Mouse (Mus musculus): ENCODE measurements around the gene Caskin1.
"Not testable (repeated sequence)": the region's sequence is repeated elsewhere in the genome, so short reads cannot be mapped to it uniquely, and the experiment has no call there.

Gene Caskin1

DNA sequence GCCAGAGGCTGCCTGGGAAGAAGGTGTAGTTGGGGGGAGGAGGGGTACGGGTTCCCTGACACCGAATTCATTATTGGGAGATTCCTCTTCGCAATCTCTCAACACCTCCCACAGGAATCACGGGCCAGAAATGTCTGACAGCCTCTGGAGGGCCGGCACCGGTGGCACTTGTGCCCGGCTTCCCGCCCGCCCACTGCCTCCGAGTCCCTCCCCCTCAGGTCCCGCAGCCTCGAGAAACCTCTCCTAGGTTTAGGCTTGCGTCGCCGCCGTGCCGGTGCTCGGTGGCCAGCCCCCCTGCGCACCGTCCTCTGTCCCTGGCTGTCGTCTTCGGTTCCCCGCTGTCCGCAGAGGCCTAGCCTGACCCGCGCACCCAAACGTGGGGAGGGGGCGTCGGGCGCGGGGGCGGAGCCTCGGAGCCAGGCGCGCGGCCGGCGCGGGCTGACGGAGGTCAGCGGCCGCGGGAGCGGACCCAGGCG, at the start of gene Caskin1:
Caskin1 (plus strand) TSS at position 416 of the 476 bp plus-strand sequence.
- DNase-seq (ENCODE audit: low read depth, low spot score), result no peak

DNA sequence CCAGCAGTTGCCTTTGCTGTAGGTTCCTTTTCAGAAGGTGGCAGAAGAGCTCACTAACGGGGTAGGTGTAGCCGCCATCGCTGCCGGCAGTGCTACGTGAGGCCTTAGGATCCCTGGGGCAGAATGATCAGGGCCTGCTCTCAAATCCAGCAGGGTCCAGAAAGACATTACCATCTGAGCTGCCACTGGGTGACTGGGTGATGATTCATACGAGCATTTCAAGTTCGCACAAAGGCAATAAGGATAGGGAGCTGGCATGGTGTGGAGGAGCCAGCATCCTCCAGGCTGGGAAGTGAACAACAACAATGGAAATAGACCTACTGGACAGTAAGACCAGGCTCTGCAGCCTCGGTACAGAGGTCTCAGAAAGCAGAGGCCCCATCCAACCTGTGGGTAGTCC, 48.0 kb upstream of the Caskin1 start:
- no peak for DNase-seq (ENCODE audit: low read depth, low spot score)

DNA sequence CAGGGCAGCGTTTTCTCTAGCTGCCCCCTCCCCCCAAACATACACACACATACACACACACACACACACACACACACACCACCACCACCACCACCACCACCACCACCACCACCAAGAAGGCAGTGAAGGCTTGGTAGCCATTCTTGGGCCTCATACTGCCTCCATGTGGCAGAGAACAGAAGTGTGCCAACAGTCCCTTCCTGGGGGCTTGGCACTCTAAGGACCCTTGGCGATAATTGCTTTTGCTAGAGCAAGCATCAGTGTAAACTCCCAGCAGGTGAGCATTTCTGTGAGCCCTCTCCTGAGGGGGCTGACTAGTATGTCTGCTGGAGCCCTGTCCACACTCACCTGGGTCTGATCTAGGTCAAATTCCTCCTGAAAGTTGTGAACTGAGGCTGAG, 47.3 kb upstream of the Caskin1 start:
- no peak for DNase-seq (ENCODE audit: low read depth, low spot score)

DNA sequence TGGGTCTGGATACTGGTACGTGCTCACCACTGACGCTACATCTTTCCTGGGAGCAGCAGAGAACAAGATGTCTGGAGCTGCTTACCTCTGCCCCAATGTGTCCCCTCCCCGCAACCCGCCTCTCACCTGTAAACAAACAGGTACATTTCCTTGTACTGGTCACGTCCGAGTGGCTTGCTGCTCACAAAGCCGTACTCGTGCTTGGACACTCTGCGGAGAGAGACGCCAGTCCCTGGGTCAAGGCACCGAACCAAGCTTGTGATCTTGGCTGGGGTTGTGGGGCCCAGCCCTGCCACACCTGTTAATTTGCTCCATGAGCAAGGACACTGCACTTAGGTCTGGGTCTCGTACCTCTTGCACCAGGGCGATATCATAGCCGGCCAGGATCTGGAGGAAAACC, 46.3 kb upstream of the Caskin1 start:
- no peak for DNase-seq (ENCODE audit: low read depth, low spot score)

DNA sequence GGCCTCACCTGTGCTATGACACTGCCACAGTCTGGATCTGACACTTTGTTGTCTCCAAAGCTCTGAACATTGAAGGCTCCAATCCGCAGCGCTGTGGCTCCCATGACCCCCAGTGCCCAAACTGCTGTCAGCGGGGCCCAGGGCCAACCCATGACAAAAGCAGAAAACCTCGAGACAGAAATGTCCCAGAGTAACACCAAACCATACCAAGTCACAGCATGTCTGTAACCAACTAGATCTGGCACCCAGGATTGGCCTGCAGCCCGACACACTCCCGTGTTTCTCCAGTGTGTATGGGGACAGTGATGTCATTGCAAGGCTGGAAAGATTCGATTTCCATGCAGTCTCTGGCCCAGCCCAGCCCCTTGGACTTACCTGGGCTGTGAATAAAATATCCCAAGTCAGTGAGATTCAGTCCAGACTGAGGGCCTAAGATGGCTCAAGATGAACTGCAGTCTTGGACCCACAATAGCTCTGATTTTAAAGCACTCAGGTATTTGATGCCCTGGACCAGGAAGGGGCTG, 45.7 kb upstream of the Caskin1 start, which contains the start of gene Dnase1l2:
Dnase1l2 (minus strand) TSS at position 474 of the 524 bp plus-strand sequence.
- DNase-seq (ENCODE audit: low read depth, low spot score), result no peak

DNA sequence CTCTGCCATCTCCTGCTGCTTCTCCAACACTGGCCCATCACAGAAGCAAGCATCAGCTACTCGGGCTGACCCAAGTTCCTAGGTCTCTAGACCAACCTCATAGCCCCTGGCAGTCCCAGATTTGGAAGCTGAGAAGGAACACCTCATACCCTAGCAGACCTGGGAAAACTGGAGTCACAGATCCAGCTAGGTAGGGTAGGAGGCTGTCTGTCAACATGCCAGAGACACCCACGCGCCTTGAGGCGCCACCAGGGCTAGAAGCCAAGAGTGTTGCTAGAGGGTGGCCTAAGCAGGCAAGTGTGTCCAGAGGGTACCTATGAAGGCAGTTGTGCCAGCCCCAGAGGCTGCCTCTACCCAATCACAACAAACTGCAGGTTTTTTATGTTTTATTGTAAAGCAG, 45.0 kb upstream of the Caskin1 start:
- no peak for DNase-seq (ENCODE audit: low read depth, low spot score)

DNA sequence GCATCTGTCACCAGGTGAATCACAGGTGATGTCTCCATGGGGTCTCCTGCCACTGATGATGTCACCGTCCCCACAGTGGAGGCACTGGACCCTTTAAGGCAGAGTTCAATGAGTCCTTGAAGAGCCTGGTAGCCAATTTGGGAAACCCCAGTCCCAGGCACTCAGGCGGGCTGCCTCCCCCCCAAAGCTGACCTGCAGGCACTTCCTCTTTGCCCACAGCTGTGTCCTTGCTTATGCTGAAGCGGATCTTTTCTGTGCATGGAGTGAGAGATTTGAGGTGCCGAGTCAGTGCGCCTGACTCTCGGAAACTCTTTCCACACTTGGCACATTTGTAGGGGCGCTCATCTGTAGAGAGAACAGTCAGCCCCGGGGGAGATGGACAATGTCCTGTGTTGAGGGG, 41.8 kb upstream of the Caskin1 start:
- no peak for DNase-seq (ENCODE audit: low read depth, low spot score)

DNA sequence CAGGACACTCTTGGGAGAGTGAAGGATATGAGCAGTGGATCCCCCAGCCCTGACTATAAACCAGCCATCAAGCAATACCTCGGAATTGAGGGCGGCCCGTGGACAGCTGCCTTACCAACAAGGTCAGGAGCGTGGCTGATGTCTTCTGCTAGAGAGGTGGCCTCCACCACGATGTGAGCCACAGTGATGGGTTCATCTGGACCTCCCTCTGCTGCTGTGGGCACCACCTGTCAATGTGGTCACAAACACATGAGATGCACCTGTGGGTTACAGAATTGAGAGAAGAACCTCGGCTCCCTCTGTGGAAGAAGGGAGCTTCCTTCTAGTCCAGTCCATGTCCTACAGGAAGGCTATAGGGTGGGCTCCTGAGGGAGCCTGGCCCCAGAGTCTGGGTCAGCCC, 38.9 kb upstream of the Caskin1 start:
- no peak for DNase-seq (ENCODE audit: low read depth, low spot score)

DNA sequence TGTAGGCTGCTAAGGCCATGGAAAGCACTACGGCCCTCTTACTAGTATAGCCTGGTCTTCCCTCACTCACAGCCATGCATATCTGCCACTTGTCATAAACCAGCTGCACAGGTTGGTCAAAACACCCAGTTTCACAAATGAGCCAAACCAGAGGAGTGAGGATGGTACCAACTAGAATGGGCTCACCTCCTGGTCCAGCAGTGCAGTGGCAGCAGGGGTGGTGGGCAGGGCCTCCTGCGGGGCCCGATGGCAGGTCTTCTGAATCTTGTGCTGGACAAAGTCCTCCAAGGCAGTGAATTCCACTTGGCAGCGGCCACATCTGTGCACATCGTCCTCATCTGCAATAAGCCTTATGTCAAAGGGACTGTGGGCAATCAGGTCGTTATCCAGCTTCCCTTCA, 37.2 kb upstream of the Caskin1 start:
- no peak for DNase-seq (ENCODE audit: low read depth, low spot score)

DNA sequence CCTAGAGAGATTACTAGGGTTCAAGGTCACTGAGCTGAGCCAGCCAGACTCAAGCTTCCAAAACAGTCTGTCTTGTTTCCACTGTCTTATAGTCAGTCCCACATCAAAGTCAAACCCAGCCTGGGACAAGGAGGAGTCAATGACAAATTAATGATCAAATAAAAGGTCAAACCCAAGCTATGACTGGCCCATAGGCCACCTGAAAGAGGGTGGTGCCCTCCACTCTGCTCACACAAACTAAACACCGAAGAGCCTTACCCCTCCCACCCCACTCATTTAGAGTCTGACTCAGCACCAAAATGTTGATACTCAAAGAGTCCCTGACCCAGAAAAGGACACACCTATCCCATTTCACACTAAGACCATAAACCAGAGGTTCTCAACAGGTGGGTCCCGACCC, 35.0 kb upstream of the Caskin1 start:
- DNase-seq (ENCODE audit: low read depth, low spot score), result no peak

DNA sequence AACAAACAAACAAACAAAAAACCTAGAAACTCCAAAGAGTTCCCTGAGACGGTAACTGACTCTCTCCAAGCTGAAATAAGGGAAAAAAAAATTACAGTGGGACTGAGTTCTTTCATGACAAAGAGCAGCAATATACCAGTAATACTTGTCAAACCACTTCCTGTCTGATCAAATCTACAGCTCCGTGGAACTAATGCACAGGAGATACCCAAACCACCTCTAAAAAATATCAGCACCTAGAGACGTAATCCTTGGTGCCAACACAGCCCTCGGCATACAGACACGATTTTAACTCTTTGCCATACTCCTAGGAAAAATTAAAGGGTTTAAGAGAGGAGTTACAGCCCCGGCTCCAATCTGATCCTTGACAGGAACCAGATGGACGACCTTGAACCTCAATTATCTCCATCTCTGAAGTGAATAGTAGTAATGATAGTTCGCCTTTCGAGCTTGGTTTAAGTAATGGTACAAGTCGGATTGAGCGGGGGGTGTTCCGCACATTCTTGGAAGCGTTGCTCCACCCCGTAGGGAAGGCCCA, 34.1 kb upstream of the Caskin1 start:
- DNase-seq (ENCODE audit: low read depth, low spot score), result no peak

DNA sequence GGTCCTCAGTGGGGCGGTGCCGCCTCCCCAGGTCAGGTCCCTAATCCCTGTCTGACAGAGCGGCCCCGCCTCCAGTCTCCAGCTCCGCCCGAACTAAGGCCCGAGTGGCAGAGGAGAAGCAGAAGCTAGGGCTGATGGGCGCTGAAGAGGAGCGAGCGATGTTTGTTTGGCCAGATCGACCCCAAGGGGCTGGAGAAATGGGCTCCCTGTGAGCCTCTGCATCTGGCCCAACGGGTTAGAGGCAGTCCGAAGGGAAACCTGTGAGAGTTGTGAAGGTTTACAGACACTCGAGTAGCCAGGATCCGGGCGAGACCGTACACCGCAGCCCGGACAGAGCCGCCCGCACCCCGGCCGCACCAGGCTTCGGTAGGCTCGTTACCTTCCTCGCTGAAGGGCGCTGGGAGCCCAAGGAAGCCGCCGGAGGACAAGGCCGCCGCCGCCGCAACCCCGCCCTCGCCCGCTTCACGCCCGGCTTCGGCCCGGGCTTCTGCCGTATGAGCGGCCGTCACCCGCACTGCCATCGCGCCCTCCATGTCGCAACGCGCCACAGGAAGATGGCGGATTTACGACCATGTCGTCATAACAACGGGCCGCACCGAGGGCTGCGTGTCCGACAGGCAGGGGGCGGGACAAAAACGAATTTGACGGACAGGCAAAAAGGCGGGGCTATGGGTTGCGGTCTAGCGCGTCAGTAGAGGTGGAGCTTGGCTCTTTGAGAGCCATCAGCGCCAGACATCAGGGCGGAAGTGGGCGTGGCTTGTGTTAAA, 33.5 kb upstream of the Caskin1 start:
- peak; percentile 99 for DNase-seq (ENCODE audit: low read depth, low spot score)

DNA sequence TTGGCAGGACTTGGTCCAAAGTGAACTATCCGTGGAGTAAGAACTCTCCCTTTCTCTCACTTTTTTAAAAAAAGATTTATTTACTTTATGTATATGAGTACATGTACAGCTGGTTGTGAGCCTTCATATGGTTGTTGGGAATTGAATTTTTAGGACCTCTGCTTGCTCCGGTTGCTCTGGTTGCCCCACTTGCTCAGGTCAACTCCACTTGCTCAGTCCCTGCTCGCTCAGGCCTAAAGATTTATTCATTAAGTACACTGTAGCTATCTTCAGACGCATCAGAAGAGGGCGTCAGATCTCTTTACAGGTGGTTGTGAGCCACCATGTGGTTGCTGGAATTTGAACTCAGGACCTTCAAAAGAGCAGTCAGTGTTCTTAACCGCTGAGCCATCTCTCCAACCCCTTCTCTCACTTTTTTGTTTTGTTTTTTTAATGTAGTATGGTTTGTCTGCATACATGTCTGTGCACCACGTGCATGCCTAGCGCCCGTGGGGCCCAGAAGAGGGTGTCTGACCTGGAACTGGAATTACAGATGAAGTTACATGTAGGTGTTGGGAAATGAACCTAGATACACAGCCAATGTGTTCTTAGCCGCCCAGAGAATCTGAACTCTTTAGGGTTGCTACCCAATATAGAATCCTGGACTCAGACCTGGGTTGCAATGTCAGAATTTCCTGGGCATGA, 32.7 kb upstream of the Caskin1 start:
- DNase-seq (ENCODE audit: low read depth, low spot score), result not testable (repeated sequence)

DNA sequence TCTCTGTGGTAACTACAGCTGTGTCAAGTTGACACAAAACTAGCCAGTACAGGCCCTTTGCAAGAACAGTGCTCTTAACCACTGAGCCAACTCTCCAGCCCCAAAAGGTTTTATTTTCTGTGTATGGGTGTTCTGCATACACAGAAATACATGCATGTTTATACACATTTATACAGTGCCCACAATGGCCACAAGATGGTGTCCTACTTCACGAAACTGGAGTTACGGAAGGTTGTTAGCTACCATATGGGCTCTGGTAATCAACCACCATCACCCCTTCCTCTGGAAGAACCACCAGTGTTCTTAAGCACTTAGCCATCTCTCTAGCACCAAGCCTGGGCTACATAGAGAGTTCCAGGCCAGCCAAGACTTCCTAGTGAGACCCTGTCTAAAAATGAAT, 26.8 kb upstream of the Caskin1 start:
- no peak for DNase-seq (ENCODE audit: low read depth, low spot score)

DNA sequence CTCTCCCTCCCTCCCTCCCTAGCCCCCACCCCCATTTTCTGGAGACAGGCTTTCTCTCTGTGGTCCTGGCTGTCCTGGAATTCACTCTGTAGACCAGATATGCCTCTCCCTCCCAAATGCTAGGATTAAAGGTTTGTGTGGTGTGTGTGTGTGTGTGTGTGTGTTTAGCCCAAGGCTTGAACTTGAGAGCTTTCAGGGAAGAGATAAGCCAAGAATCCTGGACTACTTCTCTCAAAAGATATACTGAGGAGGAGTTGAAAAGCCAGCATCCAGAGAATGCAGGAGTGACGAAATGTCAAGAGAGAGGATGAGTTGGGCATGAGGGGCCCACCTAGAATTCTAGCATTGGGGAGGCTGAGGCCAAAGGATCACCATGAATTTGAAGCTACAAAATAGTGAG, 25.5 kb upstream of the Caskin1 start:
- DNase-seq (ENCODE audit: low read depth, low spot score), result no peak

DNA sequence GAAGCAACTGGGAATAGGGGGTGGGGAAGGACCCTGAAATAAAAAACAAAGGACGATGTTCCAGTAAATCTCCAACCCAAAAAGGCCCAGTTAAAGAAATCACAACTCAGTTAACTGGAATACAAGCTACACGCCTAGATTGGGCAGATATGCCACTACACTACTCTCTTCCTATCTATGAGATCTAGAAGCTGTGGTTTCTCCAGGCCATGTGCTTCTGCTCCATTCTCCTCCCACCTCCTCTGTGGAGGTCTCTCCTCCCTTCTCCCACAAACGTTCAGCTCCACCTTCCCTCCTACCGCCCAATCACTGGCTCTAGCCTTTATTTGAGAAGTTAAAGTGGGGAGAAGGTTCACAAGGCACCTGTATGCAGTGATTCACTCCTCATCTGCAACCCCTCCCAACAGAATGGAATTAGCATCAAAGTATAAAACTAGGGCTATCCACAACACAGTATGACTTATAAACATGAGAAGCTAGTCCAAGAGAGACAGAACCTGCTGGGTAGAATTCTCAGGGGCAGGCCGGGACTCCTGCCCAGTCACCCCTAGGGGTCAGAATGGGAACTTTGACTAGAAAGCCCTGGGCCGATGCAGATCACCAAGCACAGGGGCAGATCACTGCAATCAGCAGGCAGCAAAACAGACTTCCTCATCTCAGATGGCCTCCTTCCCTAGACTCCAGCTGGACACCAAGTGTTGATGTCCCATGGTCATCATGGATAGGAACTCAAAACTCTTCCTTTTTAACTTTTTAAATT, 24.8 kb upstream of the Caskin1 start:
- DNase-seq (ENCODE audit: low read depth, low spot score), result no peak

DNA sequence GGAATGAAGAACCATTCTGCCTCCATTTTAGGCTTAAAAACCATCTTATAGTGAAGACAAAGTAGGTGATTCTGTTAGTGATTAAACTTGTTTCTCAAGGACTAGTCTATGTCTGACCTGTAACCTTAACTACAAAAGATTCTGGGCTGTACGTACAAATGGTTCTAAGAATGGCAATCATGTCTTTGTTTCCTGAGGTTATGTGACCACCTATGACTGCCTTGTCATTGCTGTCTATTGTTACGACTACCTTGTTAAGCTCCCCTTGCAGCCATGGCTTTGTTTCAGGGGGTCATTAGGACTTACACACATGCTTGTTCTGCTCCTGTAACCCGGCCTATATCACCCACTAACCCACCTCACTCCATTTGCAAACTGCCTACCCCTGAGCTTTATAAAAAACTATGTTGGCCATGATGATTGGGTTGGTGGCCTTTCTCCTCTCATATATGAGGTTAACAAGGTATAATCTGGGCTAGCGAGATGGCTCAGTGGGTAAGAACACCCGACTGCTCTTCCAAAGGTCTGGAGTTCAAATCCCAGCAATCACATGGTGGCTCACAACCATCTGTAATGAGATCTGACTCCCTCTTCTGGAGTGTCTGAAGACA, 19.7 kb upstream of the Caskin1 start:
- no peak for DNase-seq (ENCODE audit: low read depth, low spot score)

DNA sequence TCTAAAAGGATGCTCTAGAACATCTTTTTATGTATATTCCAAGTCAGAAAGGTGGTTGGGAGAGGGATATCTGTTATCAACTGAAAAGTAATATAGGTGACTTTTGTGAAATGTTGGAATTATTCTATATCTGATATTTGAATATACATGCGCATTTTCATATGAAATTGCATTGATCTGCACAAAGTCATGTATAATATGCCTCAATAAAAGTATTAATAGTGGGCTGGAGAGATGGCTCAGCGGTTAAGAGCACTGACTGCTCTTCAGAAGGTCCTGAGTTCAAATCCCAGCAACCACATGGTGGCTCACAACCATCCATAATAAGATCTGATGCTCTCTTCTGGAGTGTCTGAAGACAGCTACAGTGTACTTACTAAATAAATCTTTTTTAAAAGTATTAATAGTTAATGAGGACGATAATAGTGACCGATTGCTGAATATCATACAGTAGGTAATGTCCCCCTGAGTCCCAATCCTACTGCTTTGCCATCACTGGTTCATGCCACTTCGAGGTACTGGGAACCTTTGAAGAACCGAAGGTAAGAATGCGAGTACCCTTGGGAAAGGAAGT, 19.0 kb upstream of the Caskin1 start:
- no peak for DNase-seq (ENCODE audit: low read depth, low spot score)

DNA sequence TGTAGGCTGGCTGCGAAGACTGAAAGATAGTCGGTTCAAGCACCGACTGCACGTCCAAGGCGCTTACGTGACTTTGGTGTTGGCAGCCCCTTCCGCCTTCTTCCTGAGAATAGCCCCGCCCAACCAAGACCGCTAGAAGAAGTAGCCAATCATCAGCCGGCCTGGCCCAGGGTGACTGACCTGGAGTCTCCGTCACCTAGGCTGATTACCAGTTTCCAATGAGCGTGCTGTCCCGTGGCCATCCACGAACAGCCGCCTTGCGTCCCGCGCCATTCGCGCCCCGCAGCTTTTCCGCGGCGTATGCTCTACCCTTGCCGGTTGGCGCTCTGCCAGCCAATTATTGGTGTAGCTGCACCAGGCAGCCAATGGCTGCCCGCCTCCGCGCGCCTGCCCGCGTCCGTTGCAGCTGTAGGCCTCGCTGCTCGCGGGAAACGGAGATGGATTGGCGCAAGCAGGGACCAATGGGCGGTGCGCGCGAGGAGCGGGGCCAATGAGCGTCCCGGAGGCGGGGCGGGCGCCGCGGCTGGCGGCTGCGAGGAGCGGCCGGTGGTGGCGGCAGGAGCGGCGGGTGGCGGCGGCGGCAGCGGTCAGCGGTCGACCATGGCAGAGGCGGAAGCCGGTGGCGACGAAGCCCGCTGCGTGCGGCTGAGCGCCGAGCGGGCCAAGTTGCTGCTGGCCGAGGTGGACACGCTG, 18.3 kb upstream of the Caskin1 start, which contains the start of the genes E4f1 and Pgp:
E4f1 (minus strand) TSS at position 404 of the 693 bp plus-strand sequence.
Pgp (plus strand) TSS at position 483 of the 693 bp plus-strand sequence.
- DNase-seq (ENCODE audit: low read depth, low spot score), result peak; percentile 99

Measured in skeletal muscle tissue, adult 2 months (tissue).